Mouse (Mus musculus) kidney, embryonic 14.5 days (tissue): ENCODE data around the gene Cmip. TPM values are rescaled to one million over a fixed set of nuclear protein-coding genes. Genes with fewer than 3 reads are reported as not detected.

Experiments
- ATAC-seq: fragments of 200-750 bp; cut with Nextera tagmentation; 2 replicates; pipeline ENCODE4 v1.8.0; 2017; ENCODE audit warnings: moderate number of reproducible peaks, mild to moderate bottlenecking, moderate TSS enrichment, moderate library complexity; ENCODE audit not compliant: low FRiP score, low TSS enrichment
- H3K27ac ChIP-seq: fragments of 300-500 bp; sonication (generic); 2 replicates; pipeline ENCODE4 v1.5.1; 2014; ENCODE audit warnings: low read depth, mild to moderate bottlenecking, low read length, moderate library complexity, mixed read lengths
- H3K27me3 ChIP-seq: fragments of 300-500 bp; sonication (generic); 2 replicates; pipeline ENCODE4 v1.6.1; 2014; ENCODE audit warnings: mild to moderate bottlenecking, low read length; ENCODE audit not compliant: control insufficient read depth, insufficient read depth
- H3K36me3 ChIP-seq: fragments of 300-500 bp; sonication (generic); 2 replicates; pipeline ENCODE4 v1.6.1; 2014; ENCODE audit warnings: low read length, mixed read lengths; ENCODE audit not compliant: control insufficient read depth, insufficient read depth
- H3K4me1 ChIP-seq: fragments of 300-500 bp; sonication (generic); 2 replicates; pipeline ENCODE4 v1.6.1; 2014; ENCODE audit warnings: low read length, mixed read lengths; ENCODE audit not compliant: control insufficient read depth, insufficient read depth
- H3K4me2 ChIP-seq: fragments of 300-500 bp; sonication (generic); replicated peaks from 2 replicates; pipeline ENCODE4 v1.6.1; 2014; ENCODE audit warnings: low read depth, mild to moderate bottlenecking, low read length
- H3K4me3 ChIP-seq: fragments of 300-500 bp; sonication (generic); 2 replicates; pipeline ENCODE4 v1.5.1; 2014; ENCODE audit warnings: mild to moderate bottlenecking, low read length
- H3K9ac ChIP-seq: fragments of 300-500 bp; sonication (generic); 2 replicates; pipeline ENCODE4 v1.6.1; 2014; ENCODE audit warnings: low read depth, mild to moderate bottlenecking, low read length, moderate library complexity
- H3K9me3 ChIP-seq: fragments of 300-500 bp; sonication (generic); 2 replicates; pipeline ENCODE4 v1.6.1; 2016; ENCODE audit warnings: low read length; ENCODE audit not compliant: control insufficient read depth
- WGBS: fragments of 180-500 bp; shearing (Covaris S2); extraction: QIAGEN DNeasy Blood & Tissue Kit; methylation state at CpG from one replicate; pipeline ENCODE4 v1.1.7; 2014; 5-methylcytosine and 5-hydroxymethylcytosine counted together
- polyA plus RNA-seq: library from polyadenylated mRNA; unstranded; fragments of >200 nt; fragmentation: Nextera tagmentation; extraction: Ambion mirVana; gene quantifications from 2 replicates; pipeline ENCODE4 v1.2.1, GENCODE M21; 2014

Gene Cmip
- polyA plus RNA-seq, 1 experiment from 2014 or later = 22.9 TPM

- Histone ChIP-seq H3K27me3 (no peaks in the 10 kb centered on the region), H3K4me2 (no peak overlapping the region), H3K36me3 (no peaks in the 10 kb centered on the region), H3K9me3 (no peaks in the 10 kb centered on the region), H3K4me3 (no peak overlapping the region), H3K9ac (no peak overlapping the region), H3K27ac (no peak overlapping the region), H3K4me1 (peaks cover 9% of the 10 kb centered on the region)
- 0 out of 2 replicates have a peak, but pooled peaks have one; percentile 4 for ATAC-seq
- 63% methylated on average over 6 of the region's 6 CpGs for WGBS
Measured at GRCm38 (mm10) chr8:117322021-117322420, 65.2 kb downstream of the Cmip start.

DNA sequence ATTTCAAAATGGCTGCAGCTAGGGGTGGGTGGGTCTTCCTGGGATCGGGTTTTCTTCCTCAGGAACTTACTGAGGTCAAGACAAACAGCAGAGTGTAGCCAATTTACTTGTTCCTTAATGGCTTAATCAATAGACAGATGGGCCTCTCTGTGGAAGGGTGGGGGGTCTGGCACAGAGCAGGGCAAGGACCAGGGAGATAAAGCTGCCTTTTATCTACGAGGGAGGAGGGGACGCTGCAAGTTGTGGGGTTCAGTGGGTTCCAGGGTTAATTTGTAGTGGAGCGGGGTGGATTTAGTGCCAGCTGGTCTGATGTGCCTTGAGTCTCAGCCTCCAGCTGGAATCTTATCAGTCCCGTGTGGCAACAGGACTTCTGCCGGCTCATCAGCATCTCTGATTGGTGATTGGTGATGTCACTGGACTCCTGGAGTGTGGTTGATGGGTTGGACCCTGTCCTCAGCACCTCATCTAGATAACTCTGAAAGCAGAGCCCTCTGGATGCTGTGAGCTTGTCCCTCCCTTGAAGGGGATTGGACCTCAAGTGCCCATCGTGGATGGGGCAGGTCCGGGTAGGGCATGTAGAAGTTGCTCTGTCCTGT is 65.9 kb downstream of the Cmip start:
- Histone ChIP-seq H3K27ac (no peak overlapping the region), H3K9me3 (no peaks in the 10 kb centered on the region), H3K4me3 (no peak overlapping the region), H3K27me3 (no peaks in the 10 kb centered on the region), H3K9ac (no peak overlapping the region; the same call in 1 of the 2 replicates), H3K36me3 (no peaks in the 10 kb centered on the region), H3K4me2 (no peak overlapping the region), H3K4me1 (peaks cover 16% of the 10 kb centered on the region)
- ATAC-seq = peak; percentile 18; the same call in 1 of the 2 replicates
- 59% methylated on average over 8 of the region's 8 CpGs for WGBS

GRCm38 (mm10) chr8:117324821-117325220 is 68.0 kb downstream of the Cmip start:
- Histone ChIP-seq H3K4me3 (no peak overlapping the region), H3K9me3 (no peaks in the 10 kb centered on the region), H3K4me1 (peaks cover 21% of the 10 kb centered on the region), H3K36me3 (no peaks in the 10 kb centered on the region), H3K27me3 (no peaks in the 10 kb centered on the region), H3K27ac (no peak overlapping the region), H3K9ac (no peak overlapping the region), H3K4me2 (no peak overlapping the region)
- WGBS = 90% methylated on average over 9 of the region's 9 CpGs
- no peak for ATAC-seq

GRCm38 (mm10) chr8:117326735-117327134 is 69.9 kb downstream of the Cmip start:
- no peaks in the 10 kb centered on the region for H3K36me3 ChIP-seq
- WGBS = 84% methylated on average over 5 of the region's 5 CpGs
- no peaks in the 10 kb centered on the region for H3K27me3 ChIP-seq
- no peak overlapping the region for H3K27ac ChIP-seq
- H3K4me1 ChIP-seq = peaks cover 21% of the 10 kb centered on the region
- no peak overlapping the region for H3K4me2 ChIP-seq
- no peak for ATAC-seq
- no peak overlapping the region for H3K4me3 ChIP-seq
- H3K9me3 ChIP-seq = no peaks in the 10 kb centered on the region
- no peak overlapping the region for H3K9ac ChIP-seq

DNA sequence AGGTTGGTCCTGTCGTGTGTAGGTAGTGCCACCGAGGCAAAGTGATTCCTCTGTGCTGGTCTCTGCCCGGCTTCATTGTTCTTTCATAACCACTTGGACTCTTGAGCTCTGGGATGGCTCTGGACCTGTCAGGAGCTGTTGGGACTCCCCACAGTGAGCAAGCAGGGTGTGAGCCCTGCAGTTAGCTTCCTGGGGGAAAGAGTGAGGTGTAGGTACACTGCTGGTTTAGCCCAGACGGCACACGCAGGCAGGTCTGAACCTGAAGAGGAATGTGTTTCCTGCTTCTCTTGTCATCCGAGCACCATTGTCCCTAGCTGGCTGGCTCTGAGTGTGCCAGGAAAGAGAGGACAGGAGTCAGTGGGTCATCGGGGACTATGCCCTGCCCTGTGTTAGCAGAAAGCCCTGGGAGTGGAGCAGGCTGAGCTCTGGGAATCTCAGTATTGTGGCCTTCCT is 70.5 kb downstream of the Cmip start:
- Histone ChIP-seq H3K36me3 (no peaks in the 10 kb centered on the region), H3K4me3 (no peak overlapping the region), H3K4me2 (no peak overlapping the region), H3K9me3 (no peaks in the 10 kb centered on the region), H3K9ac (no peak overlapping the region), H3K4me1 (peaks cover 26% of the 10 kb centered on the region), H3K27me3 (no peaks in the 10 kb centered on the region), H3K27ac (no peak overlapping the region)
- ATAC-seq = no peak
- 39% methylated on average over 7 of the region's 7 CpGs for WGBS

DNA sequence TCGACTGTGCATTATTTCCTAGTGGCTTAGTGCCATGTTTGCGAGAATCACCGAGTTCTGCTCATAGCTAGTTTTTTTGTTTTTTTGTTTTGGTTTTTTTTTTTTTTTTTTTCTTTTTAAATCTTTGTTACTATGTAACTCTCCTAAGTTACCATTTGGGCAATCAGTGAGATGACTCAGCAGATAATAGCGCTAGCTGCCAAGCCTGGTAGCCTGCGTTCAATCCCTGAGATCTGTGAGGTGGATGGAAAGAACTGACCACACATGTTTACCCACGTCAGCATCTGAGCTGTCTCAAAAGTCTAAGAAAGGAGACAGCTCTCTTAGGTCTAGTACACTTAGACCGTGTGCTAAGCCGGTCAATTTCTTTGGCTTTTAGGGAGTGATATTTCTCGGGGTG is 71.9 kb downstream of the Cmip start:
- no peak overlapping the region for H3K4me3 ChIP-seq
- no peaks in the 10 kb centered on the region for H3K36me3 ChIP-seq
- WGBS = 75% methylated on average over 9 of the region's 9 CpGs
- no peak overlapping the region for H3K4me2 ChIP-seq
- H3K27ac ChIP-seq = no peak overlapping the region
- no peaks in the 10 kb centered on the region for H3K9me3 ChIP-seq
- no peak overlapping the region for H3K9ac ChIP-seq
- no peak for ATAC-seq
- H3K27me3 ChIP-seq = no peaks in the 10 kb centered on the region
- H3K4me1 ChIP-seq = peaks cover 34% of the 10 kb centered on the region

DNA sequence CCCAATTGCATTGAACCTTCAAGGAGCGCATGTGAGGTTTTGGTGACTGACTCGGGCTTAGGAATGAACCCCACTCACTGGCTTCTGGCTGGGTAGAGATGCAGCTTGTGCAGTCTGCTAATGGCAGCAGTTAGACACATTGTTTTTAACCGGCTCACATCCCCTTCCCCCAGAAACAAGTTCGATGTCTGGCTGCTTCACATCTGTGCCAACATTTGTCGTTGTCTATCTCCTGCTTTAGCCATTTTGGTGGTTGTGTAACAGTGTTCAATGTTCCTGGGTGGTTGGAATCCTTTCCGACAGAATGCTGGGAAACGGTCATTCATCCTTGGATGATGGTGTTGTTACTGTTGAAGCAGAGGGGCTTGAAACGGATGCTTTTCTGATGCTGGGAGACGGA is 72.3 kb downstream of the Cmip start:
- no peak overlapping the region for H3K9ac ChIP-seq
- H3K36me3 ChIP-seq = no peaks in the 10 kb centered on the region
- no peak overlapping the region for H3K4me3 ChIP-seq
- peaks cover 38% of the 10 kb centered on the region for H3K4me1 ChIP-seq
- ATAC-seq = no peak
- H3K4me2 ChIP-seq = no peak overlapping the region
- H3K27ac ChIP-seq = no peak overlapping the region
- H3K9me3 ChIP-seq = no peaks in the 10 kb centered on the region
- 86% methylated on average over 9 of the region's 9 CpGs for WGBS
- H3K27me3 ChIP-seq = no peaks in the 10 kb centered on the region

- no peak for ATAC-seq
- WGBS = 57% methylated on average over 2 of the region's 2 CpGs
Measured at GRCm38 (mm10) chr8:117329903-117330302, 73.0 kb downstream of the Cmip start.

DNA sequence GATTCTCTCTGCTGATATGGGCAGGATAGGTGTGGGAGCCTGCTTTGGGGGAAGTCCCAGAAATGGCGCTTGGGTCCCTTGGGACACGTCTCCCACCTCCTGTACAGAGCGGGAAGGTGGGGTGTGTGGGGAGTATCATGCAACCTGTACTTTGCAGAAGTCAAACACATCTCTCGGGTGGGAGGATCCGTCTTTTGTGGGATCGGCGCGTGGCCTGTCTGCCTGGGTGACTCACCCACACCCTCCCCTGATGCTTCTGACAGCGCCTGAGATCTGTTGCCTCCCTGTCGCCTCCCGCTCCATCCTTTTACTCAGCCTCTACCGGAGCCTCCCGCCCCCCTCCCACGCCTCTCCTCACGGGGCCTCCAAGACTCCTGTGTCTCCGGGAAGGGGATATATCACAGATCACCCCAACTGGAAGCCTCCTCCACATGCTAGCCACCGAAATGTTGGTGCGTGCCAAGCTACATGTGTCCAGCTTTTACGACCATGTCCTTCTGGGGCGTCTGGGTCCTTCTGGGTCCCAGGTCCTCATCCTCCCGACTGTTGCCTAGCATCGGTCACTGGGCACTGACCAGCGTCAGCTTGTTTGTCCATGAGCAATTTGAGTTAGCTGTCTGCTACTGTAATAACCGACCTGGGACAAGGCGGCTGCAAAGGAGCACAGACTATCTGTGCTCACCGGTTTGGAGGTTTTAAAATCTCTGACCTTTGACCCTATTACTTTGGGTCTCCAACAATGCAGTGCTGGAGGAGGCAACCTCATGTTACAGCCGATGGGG is 75.6 kb downstream of the Cmip start:
- no peak overlapping the region for H3K4me3 ChIP-seq
- WGBS = 44% methylated on average over 27 of the region's 27 CpGs
- peaks cover 49% of the 10 kb centered on the region for H3K4me1 ChIP-seq

More at GRCm38 (mm10) chr8:117329903-117330302, 73.0 kb downstream of the Cmip start:
- H3K27me3 ChIP-seq = no peaks in the 10 kb centered on the region
- no peak overlapping the region for H3K4me3 ChIP-seq
- no peaks in the 10 kb centered on the region for H3K36me3 ChIP-seq
- no peak overlapping the region for H3K4me2 ChIP-seq
- peaks cover 45% of the 10 kb centered on the region for H3K4me1 ChIP-seq
- H3K9me3 ChIP-seq = no peaks in the 10 kb centered on the region
- no peak overlapping the region for H3K27ac ChIP-seq
- no peak overlapping the region for H3K9ac ChIP-seq

More for the DNA sequence above, 75.6 kb downstream of the Cmip start:
- Histone ChIP-seq H3K27ac (peak overlapping the region; percentile 70; the same call in 1 of the 2 replicates), H3K27me3 (no peaks in the 10 kb centered on the region), H3K9ac (no peak overlapping the region), H3K4me2 (no peak overlapping the region), H3K9me3 (no peaks in the 10 kb centered on the region), H3K36me3 (no peaks in the 10 kb centered on the region)
- ATAC-seq = peak; percentile 12; the same call in 1 of the 2 replicates
